Mouse (Mus musculus): ENCODE results near the gene Ap3d1. TPM values are rescaled to one million over a fixed set of nuclear protein-coding genes. Genes with fewer than 3 reads are reported as not detected.

Gene Ap3d1
- polyA plus RNA-seq, 1 experiment from 2014 or later = 68.4 TPM

DNA sequence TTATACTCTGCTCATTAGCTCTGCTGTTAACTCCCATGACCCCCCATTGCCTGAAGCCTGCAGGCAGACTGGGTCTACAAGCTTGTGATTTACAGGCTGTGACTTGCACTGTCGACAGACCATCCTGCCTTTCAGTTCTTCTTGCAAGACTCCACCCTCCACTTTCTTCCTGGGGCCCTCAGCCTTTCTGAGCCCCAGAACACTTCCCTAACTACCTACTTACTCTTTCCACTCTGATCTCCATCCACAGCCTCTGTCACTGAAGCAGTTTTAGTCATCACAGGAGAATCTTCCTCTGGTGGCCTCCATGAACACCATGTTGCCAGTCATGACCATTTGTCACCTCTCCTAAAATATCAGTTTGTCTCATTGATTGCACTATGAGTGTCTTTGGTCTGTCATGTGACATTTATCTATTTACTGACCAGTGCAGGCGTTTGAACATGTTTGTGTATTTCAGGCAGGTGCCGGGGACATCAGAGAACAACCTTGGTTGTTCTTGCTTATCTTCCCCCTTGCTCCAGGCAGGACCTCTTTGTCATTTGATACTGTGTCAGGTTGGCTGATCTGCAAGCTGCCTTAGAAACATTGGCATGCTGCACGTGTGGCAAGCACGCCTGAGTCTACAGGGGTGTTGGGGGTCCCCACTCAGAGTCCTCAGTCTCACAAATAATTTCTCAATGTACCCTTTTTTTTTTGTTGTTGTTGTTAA lies 78.4 kb downstream of the Ap3d1 start:
- ATAC-seq (ENCODE audit: low FRiP score) = no peak
- WGBS = 75% methylated on average over 5 of the region's 5 CpGs
- H3K4me2 ChIP-seq = no peak overlapping the region
- H3K4me1 ChIP-seq (ENCODE audit: control insufficient read depth, insufficient read depth, low read length) = 0 out of 2 replicates have a peak, but pooled peaks cover 3% of the 10 kb centered on the region
- no peak for DNase-seq (ENCODE audit: low spot score, missing footprints)
- H3K9ac ChIP-seq (ENCODE audit: low read length) = no peak overlapping the region
- H3K9me3 ChIP-seq (ENCODE audit: control insufficient read depth, low read length) = no peaks in the 10 kb centered on the region
- H3K27me3 ChIP-seq (ENCODE audit: control insufficient read depth, insufficient read depth, low read length) = no peaks in the 10 kb centered on the region
- H3K36me3 ChIP-seq (ENCODE audit: control insufficient read depth, insufficient read depth, low read length) = peaks cover 22% of the 10 kb centered on the region
- H3K4me3 ChIP-seq (ENCODE audit: low read depth, low read length) = no peak overlapping the region
- H3K27ac ChIP-seq (ENCODE audit: low read depth, low read length) = no peak overlapping the region

DNA sequence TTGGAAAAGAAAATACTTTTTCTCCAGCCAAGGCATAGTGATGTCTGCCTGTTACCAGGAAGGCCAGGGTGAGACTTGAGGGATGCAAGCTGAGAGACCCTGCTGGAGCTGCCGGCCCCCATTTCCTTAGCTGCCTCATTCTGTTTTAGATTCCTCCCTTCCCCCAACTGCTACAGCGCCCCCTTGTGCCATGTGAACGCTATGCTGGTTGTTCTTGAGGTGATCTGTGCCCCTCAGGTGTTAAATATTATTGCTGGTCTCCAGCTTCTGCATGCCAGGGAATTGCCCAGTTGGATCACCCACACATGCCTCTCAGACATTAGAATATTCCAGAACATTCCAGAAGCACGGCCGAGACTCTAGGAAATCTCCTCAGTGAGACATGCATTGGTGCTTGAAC lies 80.9 kb downstream of the Ap3d1 start:
- H3K4me3 ChIP-seq (ENCODE audit: low read depth, low read length) = no peak overlapping the region
- WGBS = 34% methylated on average over 5 of the region's 5 CpGs
- no peak overlapping the region for H3K27ac ChIP-seq (ENCODE audit: low read depth, low read length)
- 0 out of 2 replicates have a peak, but pooled peaks cover 6% of the 10 kb centered on the region for H3K4me1 ChIP-seq (ENCODE audit: control insufficient read depth, insufficient read depth, low read length)
- H3K9me3 ChIP-seq (ENCODE audit: control insufficient read depth, low read length) = no peaks in the 10 kb centered on the region
- no peak overlapping the region for H3K4me2 ChIP-seq
- H3K36me3 ChIP-seq (ENCODE audit: control insufficient read depth, insufficient read depth, low read length) = no peaks in the 10 kb centered on the region; the same call in 1 of the 2 replicates
- ATAC-seq (ENCODE audit: low FRiP score) (no peak), DNase-seq (ENCODE audit: low spot score, missing footprints) (peak; percentile 89)
- H3K9ac ChIP-seq (ENCODE audit: low read length) = no peak overlapping the region
- no peaks in the 10 kb centered on the region for H3K27me3 ChIP-seq (ENCODE audit: control insufficient read depth, insufficient read depth, low read length)

DNA sequence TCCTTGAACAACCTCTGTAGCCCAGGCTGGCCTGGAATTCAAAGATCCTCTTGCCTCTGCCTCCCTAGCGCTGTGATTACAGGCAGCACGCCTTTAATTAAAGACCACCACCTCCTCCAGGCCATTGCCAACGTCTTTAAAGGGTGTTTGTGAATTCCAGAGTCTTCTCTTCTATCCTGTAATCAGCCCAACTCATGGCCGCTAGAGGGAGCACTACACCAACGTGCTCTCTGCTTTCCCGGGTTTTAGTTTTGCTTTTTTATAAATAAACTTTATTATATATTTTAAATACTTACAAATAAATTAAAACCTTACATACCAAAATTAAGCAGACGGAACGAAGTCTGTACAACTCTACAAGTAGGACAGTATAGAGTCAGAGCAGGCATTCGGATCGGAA lies 82.9 kb downstream of the Ap3d1 start:
- H3K4me2 ChIP-seq = no peak overlapping the region
- H3K9ac ChIP-seq (ENCODE audit: low read length) = no peak overlapping the region
- H3K27ac ChIP-seq (ENCODE audit: low read depth, low read length) = no peak overlapping the region
- WGBS = 20% methylated on average over 10 of the region's 10 CpGs
- no peaks in the 10 kb centered on the region for H3K36me3 ChIP-seq (ENCODE audit: control insufficient read depth, insufficient read depth, low read length)
- DNase-seq (ENCODE audit: low spot score, missing footprints) (peak; percentile 99), ATAC-seq (ENCODE audit: low FRiP score) (no peak)
- H3K9me3 ChIP-seq (ENCODE audit: control insufficient read depth, low read length) = no peaks in the 10 kb centered on the region
- peaks cover 15% of the 10 kb centered on the region for H3K4me1 ChIP-seq (ENCODE audit: control insufficient read depth, insufficient read depth, low read length)
- no peak overlapping the region for H3K4me3 ChIP-seq (ENCODE audit: low read depth, low read length)
- H3K27me3 ChIP-seq (ENCODE audit: control insufficient read depth, insufficient read depth, low read length) = no peaks in the 10 kb centered on the region

DNA sequence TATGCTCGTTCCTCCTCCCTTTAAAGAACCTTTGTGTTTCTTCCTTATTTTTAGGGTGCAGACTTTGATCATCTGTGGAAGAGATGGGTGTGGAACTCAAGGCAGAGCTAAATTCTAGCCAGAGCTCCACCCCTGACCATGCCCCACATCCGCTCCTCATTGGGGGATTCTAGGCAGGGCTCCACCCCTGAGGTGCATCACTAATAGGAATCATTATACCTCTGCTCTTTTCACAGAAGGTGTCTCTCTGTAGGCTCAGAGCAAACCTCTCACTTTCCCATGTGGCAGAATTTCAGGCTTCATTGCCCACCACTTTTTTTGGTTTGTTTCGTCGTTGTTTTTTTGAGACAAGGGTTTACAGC lies 83.2 kb downstream of the Ap3d1 start:
- Histone ChIP-seq H3K9me3 (ENCODE audit: control insufficient read depth, low read length) (no peaks in the 10 kb centered on the region), H3K27me3 (ENCODE audit: control insufficient read depth, insufficient read depth, low read length) (no peaks in the 10 kb centered on the region), H3K4me3 (ENCODE audit: low read depth, low read length) (no peak overlapping the region), H3K27ac (ENCODE audit: low read depth, low read length) (no peak overlapping the region), H3K4me1 (ENCODE audit: control insufficient read depth, insufficient read depth, low read length) (peaks cover 15% of the 10 kb centered on the region), H3K36me3 (ENCODE audit: control insufficient read depth, insufficient read depth, low read length) (no peaks in the 10 kb centered on the region), H3K9ac (ENCODE audit: low read length) (no peak overlapping the region), H3K4me2 (no peak overlapping the region)
- WGBS = 73% methylated on average over 4 of the region's 4 CpGs
- DNase-seq (ENCODE audit: low spot score, missing footprints) (no peak), ATAC-seq (ENCODE audit: low FRiP score) (no peak)

DNA sequence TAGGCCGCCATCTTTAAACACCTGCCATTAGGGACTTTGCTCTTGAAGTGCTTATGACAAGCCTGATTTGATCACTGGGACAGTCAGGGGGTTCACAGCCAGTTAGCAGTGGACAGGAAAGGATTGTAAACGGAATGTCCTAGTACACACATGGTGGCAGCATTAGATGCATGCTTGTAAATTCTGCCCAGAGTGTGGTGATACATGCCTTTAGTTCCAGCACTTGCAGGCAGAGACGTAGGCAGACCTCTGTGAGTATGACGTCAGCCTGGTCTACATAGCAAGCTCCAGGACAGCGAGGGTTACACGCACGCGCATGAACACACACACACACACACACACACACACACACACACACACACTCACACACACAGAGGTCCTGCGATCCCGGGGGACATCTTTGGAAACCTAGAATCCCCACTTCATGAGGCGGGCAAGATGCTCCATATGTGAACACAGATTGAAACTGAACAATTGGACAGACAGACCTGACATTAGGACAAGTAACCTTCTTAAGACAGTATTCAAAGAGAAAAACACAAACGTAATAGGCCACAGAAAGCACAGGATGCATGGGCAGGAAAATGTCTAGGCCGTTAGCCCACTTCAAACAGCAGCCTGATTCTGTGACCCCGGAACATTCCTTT lies 83.7 kb downstream of the Ap3d1 start:
- Histone ChIP-seq H3K9ac (ENCODE audit: low read length) (no peak overlapping the region), H3K4me3 (ENCODE audit: low read depth, low read length) (no peak overlapping the region), H3K4me1 (ENCODE audit: control insufficient read depth, insufficient read depth, low read length) (peaks cover 15% of the 10 kb centered on the region), H3K36me3 (ENCODE audit: control insufficient read depth, insufficient read depth, low read length) (no peaks in the 10 kb centered on the region), H3K27ac (ENCODE audit: low read depth, low read length) (no peak overlapping the region), H3K4me2 (no peak overlapping the region), H3K27me3 (ENCODE audit: control insufficient read depth, insufficient read depth, low read length) (no peaks in the 10 kb centered on the region), H3K9me3 (ENCODE audit: control insufficient read depth, low read length) (no peaks in the 10 kb centered on the region)
- ATAC-seq (ENCODE audit: low FRiP score) (no peak), DNase-seq (ENCODE audit: low spot score, missing footprints) (no peak)
- 90% methylated on average over 14 of the region's 14 CpGs for WGBS

Other genes starting within 250 kb of the Ap3d1 start
- 2.7 and 2.8 TPM in 2 replicates for gene Onecut3, start 247.4 kb downstream of the Ap3d1 start, polyA plus RNA-seq (2014; fragmentation: Nextera tagmentation; extraction: Ambion mirVana)
- gene Atp8b3, start 203.1 kb downstream of the Ap3d1 start, polyA plus RNA-seq (2014; fragmentation: Nextera tagmentation; extraction: Ambion mirVana) = 0.81 and 1.2 TPM in 2 replicates
- 21.6 and 23.5 TPM in 2 replicates for gene Rexo1, start 180.7 kb downstream of the Ap3d1 start, polyA plus RNA-seq (2014; fragmentation: Nextera tagmentation; extraction: Ambion mirVana)
- 3.1 and 3.2 TPM in 2 replicates for gene Klf16, start 164.9 kb downstream of the Ap3d1 start, polyA plus RNA-seq (2014; fragmentation: Nextera tagmentation; extraction: Ambion mirVana)
- 90.8 and 109 TPM in 2 replicates for gene Abhd17a, start 151.9 kb downstream of the Ap3d1 start, polyA plus RNA-seq (2014; fragmentation: Nextera tagmentation; extraction: Ambion mirVana)
- gene Scamp4, start 139.4 kb downstream of the Ap3d1 start, polyA plus RNA-seq (2014; fragmentation: Nextera tagmentation; extraction: Ambion mirVana) = 60.2 and 62.3 TPM in 2 replicates
- gene Adat3, start 139.4 kb downstream of the Ap3d1 start, polyA plus RNA-seq (2014; fragmentation: Nextera tagmentation; extraction: Ambion mirVana) = 5.4 and 6.9 TPM in 2 replicates
- 1.9 and 2.2 TPM in 2 replicates for gene Gm49322, start 136.2 kb downstream of the Ap3d1 start, polyA plus RNA-seq (2014; fragmentation: Nextera tagmentation; extraction: Ambion mirVana)
- 73.6 and 86.9 TPM in 2 replicates for gene Csnk1g2, start 119.4 kb downstream of the Ap3d1 start, polyA plus RNA-seq (2014; fragmentation: Nextera tagmentation; extraction: Ambion mirVana)
- 43.8 and 51.7 TPM in 2 replicates for gene Btbd2, start 85.2 kb downstream of the Ap3d1 start, polyA plus RNA-seq (2014; fragmentation: Nextera tagmentation; extraction: Ambion mirVana)
- 42.0 and 49.4 TPM in 2 replicates for gene Mknk2, start 64.2 kb downstream of the Ap3d1 start, polyA plus RNA-seq (2014; fragmentation: Nextera tagmentation; extraction: Ambion mirVana)
- 50.2 and 52.7 TPM in 2 replicates for gene Mob3a, start 40.3 kb downstream of the Ap3d1 start, polyA plus RNA-seq (2014; fragmentation: Nextera tagmentation; extraction: Ambion mirVana)
- gene Izumo4, start 40.1 kb downstream of the Ap3d1 start, polyA plus RNA-seq (2014; fragmentation: Nextera tagmentation; extraction: Ambion mirVana) = 6.7 and 6.9 TPM in 2 replicates
- gene Dot1l, start 12.9 kb upstream of the Ap3d1 start, polyA plus RNA-seq (2014; fragmentation: Nextera tagmentation; extraction: Ambion mirVana) = 15.4 and 18.8 TPM in 2 replicates
- 92.2 and 104 TPM in 2 replicates for gene Sf3a2, start 55.9 kb upstream of the Ap3d1 start, polyA plus RNA-seq (2014; fragmentation: Nextera tagmentation; extraction: Ambion mirVana)
- gene Plekhj1, start 56.4 kb upstream of the Ap3d1 start, polyA plus RNA-seq (2014; fragmentation: Nextera tagmentation; extraction: Ambion mirVana) = 138 and 151 TPM in 2 replicates
- gene Amh, start 63.0 kb upstream of the Ap3d1 start, polyA plus RNA-seq (2014; fragmentation: Nextera tagmentation; extraction: Ambion mirVana) = not detected in 2 replicates
- 0.38 and 0.80 TPM in 2 replicates for gene Jsrp1, start 71.2 kb upstream of the Ap3d1 start, polyA plus RNA-seq (2014; fragmentation: Nextera tagmentation; extraction: Ambion mirVana)
- 1,723 and 1,824 TPM in 2 replicates for gene Oaz1, start 84.4 kb upstream of the Ap3d1 start, polyA plus RNA-seq (2014; fragmentation: Nextera tagmentation; extraction: Ambion mirVana)
- gene Lingo3, start 101.8 kb upstream of the Ap3d1 start, polyA plus RNA-seq (2014; fragmentation: Nextera tagmentation; extraction: Ambion mirVana) = 0.23 and 0.55 TPM in 2 replicates
- gene Lsm7, start 112.9 kb upstream of the Ap3d1 start, polyA plus RNA-seq (2014; fragmentation: Nextera tagmentation; extraction: Ambion mirVana) = 248 and 290 TPM in 2 replicates
- 19.7 and 24.0 TPM in 2 replicates for gene Sppl2b, start 113.0 kb upstream of the Ap3d1 start, polyA plus RNA-seq (2014; fragmentation: Nextera tagmentation; extraction: Ambion mirVana)
- gene Tmprss9, start 129.6 kb upstream of the Ap3d1 start, polyA plus RNA-seq (2014; fragmentation: Nextera tagmentation; extraction: Ambion mirVana) = not detected in 2 replicates
- gene Timm13, start 158.7 kb upstream of the Ap3d1 start, polyA plus RNA-seq (2014; fragmentation: Nextera tagmentation; extraction: Ambion mirVana) = 321 and 347 TPM in 2 replicates
- gene Lmnb2, start 176.0 kb upstream of the Ap3d1 start, polyA plus RNA-seq (2014; fragmentation: Nextera tagmentation; extraction: Ambion mirVana) = 19.4 and 19.7 TPM in 2 replicates
- gene Gadd45b, start 187.8 kb upstream of the Ap3d1 start, polyA plus RNA-seq (2014; fragmentation: Nextera tagmentation; extraction: Ambion mirVana) = 10.1 and 11.3 TPM in 2 replicates

All from midbrain, embryonic 11.5 days (tissue).